Mouse (Mus musculus) limb, embryonic 10.5 days (tissue): Measurements from ENCODE around the gene Tmeff1. TPM values are rescaled to one million over a fixed set of nuclear protein-coding genes. Genes with fewer than 3 reads are reported as not detected.

ENCODE experiments used
- DNase-seq: peaks from one replicate; pipeline ENCODE4 v3.0.0-alpha.2; 2017; ENCODE audit warnings: low spot score
- H3K27ac ChIP-seq: fragments of 300-500 bp; sonication (generic); 2 replicates; pipeline ENCODE4 v1.5.1; 2016; ENCODE audit warnings: mild to moderate bottlenecking
- H3K27me3 ChIP-seq: fragments of 300-500 bp; sonication (generic); 2 replicates; pipeline ENCODE4 v1.6.1; 2016; ENCODE audit warnings: low read depth, mild to moderate bottlenecking; ENCODE audit not compliant: poor library complexity, severe bottlenecking
- H3K36me3 ChIP-seq: fragments of 300-500 bp; sonication (generic); 2 replicates; pipeline ENCODE4 v1.6.1; 2016; ENCODE audit warnings: mild to moderate bottlenecking, moderate library complexity
- H3K4me1 ChIP-seq: fragments of 300-500 bp; sonication (generic); 2 replicates; pipeline ENCODE4 v1.6.1; 2016
- H3K4me3 ChIP-seq: fragments of 300-500 bp; sonication (generic); 2 replicates; pipeline ENCODE4 v1.5.1; 2016; ENCODE audit warnings: mild to moderate bottlenecking, moderate library complexity
- H3K9me3 ChIP-seq: fragments of 300-500 bp; sonication (generic); replicated peaks from 2 replicates; pipeline ENCODE4 v1.6.1; 2016; ENCODE audit warnings: mild to moderate bottlenecking
- WGBS: fragments of 180-500 bp; shearing (Covaris S2); methylation state at CpG from one replicate; pipeline ENCODE4 v1.1.7; 2016; 5-methylcytosine and 5-hydroxymethylcytosine counted together
- polyA plus RNA-seq: library from polyadenylated mRNA; unstranded; fragments of >200 nt; fragmentation: Nextera tagmentation; extraction: Ambion mirVana; gene quantifications from 2 replicates; pipeline ENCODE4 v1.2.1, GENCODE M21; 2016

The Tmeff1 gene
- polyA plus RNA-seq, 1 experiment from 2014 or later = 109 TPM

GRCm38 (mm10) chr4:48605650-48606049 lies 20.7 kb downstream of the Tmeff1 start:
- Histone ChIP-seq H3K27ac (no peak overlapping the region), H3K4me1 (no peaks in the 10 kb centered on the region), H3K27me3 (no peaks in the 10 kb centered on the region), H3K36me3 (peaks cover 61% of the 10 kb centered on the region), H3K9me3 (no peaks in the 10 kb centered on the region), H3K4me3 (no peak overlapping the region)
- 87% methylated on average over 3 of the region's 3 CpGs for WGBS
- no peak for DNase-seq

- Histone ChIP-seq H3K9me3 (no peaks in the 10 kb centered on the region), H3K36me3 (peaks cover 84% of the 10 kb centered on the region), H3K4me1 (no peaks in the 10 kb centered on the region), H3K27ac (no peak overlapping the region), H3K27me3 (no peaks in the 10 kb centered on the region), H3K4me3 (no peak overlapping the region)
- WGBS = 96% methylated on average over 9 of the region's 9 CpGs
- DNase-seq = no peak
Observed at GRCm38 (mm10) chr4:48609485-48609884, 24.5 kb downstream of the Tmeff1 start.

GRCm38 (mm10) chr4:48610251-48610650 lies 25.3 kb downstream of the Tmeff1 start:
- WGBS = 95% methylated on average over 6 of the region's 6 CpGs
- H3K36me3 ChIP-seq = peaks cover 82% of the 10 kb centered on the region

GRCm38 (mm10) chr4:48615483-48615882 lies 30.5 kb downstream of the Tmeff1 start:
- no peak for DNase-seq
- no peak overlapping the region for H3K4me3 ChIP-seq

More at GRCm38 (mm10) chr4:48610251-48610650, 25.3 kb downstream of the Tmeff1 start:
- Histone ChIP-seq H3K4me1 (no peaks in the 10 kb centered on the region), H3K27me3 (no peaks in the 10 kb centered on the region), H3K4me3 (no peak overlapping the region), H3K27ac (no peak overlapping the region), H3K9me3 (no peaks in the 10 kb centered on the region)
- no peak for DNase-seq

GRCm38 (mm10) chr4:48617201-48617600 lies 32.2 kb downstream of the Tmeff1 start:
- no peaks in the 10 kb centered on the region for H3K4me1 ChIP-seq
- H3K27me3 ChIP-seq = no peaks in the 10 kb centered on the region
- H3K27ac ChIP-seq = no peak overlapping the region
- no peak overlapping the region for H3K4me3 ChIP-seq
- H3K9me3 ChIP-seq = no peaks in the 10 kb centered on the region
- WGBS = 97% methylated on average over 15 of the region's 15 CpGs
- no peak for DNase-seq
- peaks cover 84% of the 10 kb centered on the region for H3K36me3 ChIP-seq

More at GRCm38 (mm10) chr4:48615483-48615882, 30.5 kb downstream of the Tmeff1 start:
- peaks cover 86% of the 10 kb centered on the region for H3K36me3 ChIP-seq
- H3K27ac ChIP-seq = no peak overlapping the region
- no peaks in the 10 kb centered on the region for H3K9me3 ChIP-seq
- H3K4me1 ChIP-seq = no peaks in the 10 kb centered on the region
- no peaks in the 10 kb centered on the region for H3K27me3 ChIP-seq
- WGBS = 94% methylated on average over 4 of the region's 4 CpGs

GRCm38 (mm10) chr4:48620121-48620520 lies 35.1 kb downstream of the Tmeff1 start:
- DNase-seq = no peak
- no peaks in the 10 kb centered on the region for H3K27me3 ChIP-seq
- H3K4me3 ChIP-seq = no peak overlapping the region
- H3K36me3 ChIP-seq = peaks cover 95% of the 10 kb centered on the region
- no peaks in the 10 kb centered on the region for H3K4me1 ChIP-seq
- H3K27ac ChIP-seq = no peak overlapping the region
- 90% methylated on average over 6 of the region's 6 CpGs for WGBS
- no peaks in the 10 kb centered on the region for H3K9me3 ChIP-seq

- Histone ChIP-seq H3K4me3 (no peak overlapping the region), H3K9me3 (no peaks in the 10 kb centered on the region), H3K36me3 (peaks cover 97% of the 10 kb centered on the region), H3K27me3 (no peaks in the 10 kb centered on the region), H3K27ac (no peak overlapping the region), H3K4me1 (no peaks in the 10 kb centered on the region)
- WGBS = 95% methylated on average over 6 of the region's 6 CpGs
- no peak for DNase-seq
Observed at GRCm38 (mm10) chr4:48622246-48622645, 37.3 kb downstream of the Tmeff1 start.

GRCm38 (mm10) chr4:48622946-48623345 lies 38.0 kb downstream of the Tmeff1 start:
- Histone ChIP-seq H3K4me1 (no peaks in the 10 kb centered on the region), H3K27me3 (no peaks in the 10 kb centered on the region), H3K9me3 (no peaks in the 10 kb centered on the region), H3K27ac (no peak overlapping the region), H3K36me3 (peaks cover 97% of the 10 kb centered on the region), H3K4me3 (no peak overlapping the region)
- 98% methylated on average over 7 of the region's 7 CpGs for WGBS
- no peak for DNase-seq

GRCm38 (mm10) chr4:48624961-48625360 lies 40.0 kb downstream of the Tmeff1 start:
- no peaks in the 10 kb centered on the region for H3K4me1 ChIP-seq
- no peak for DNase-seq
- no peak overlapping the region for H3K4me3 ChIP-seq
- no peak overlapping the region for H3K27ac ChIP-seq
- H3K36me3 ChIP-seq = peaks cover 99% of the 10 kb centered on the region
- H3K27me3 ChIP-seq = no peaks in the 10 kb centered on the region
- H3K9me3 ChIP-seq = no peaks in the 10 kb centered on the region
- 88% methylated on average over 6 of the region's 6 CpGs for WGBS

- Histone ChIP-seq H3K4me1 (no peaks in the 10 kb centered on the region; the same call in 1 of the 2 replicates), H3K27ac (no peak overlapping the region), H3K9me3 (no peaks in the 10 kb centered on the region), H3K27me3 (no peaks in the 10 kb centered on the region), H3K4me3 (no peak overlapping the region), H3K36me3 (peaks cover 97% of the 10 kb centered on the region)
- 95% methylated on average over 9 of the region's 9 CpGs for WGBS
- no peak for DNase-seq
Observed at GRCm38 (mm10) chr4:48625836-48626235, 40.9 kb downstream of the Tmeff1 start.

- 96% methylated on average over 13 of the region's 13 CpGs for WGBS
- Histone ChIP-seq H3K9me3 (no peaks in the 10 kb centered on the region), H3K4me3 (no peak overlapping the region), H3K36me3 (peaks cover 85% of the 10 kb centered on the region), H3K27ac (no peak overlapping the region), H3K27me3 (no peaks in the 10 kb centered on the region), H3K4me1 (peaks cover 12% of the 10 kb centered on the region; the same call in 1 of the 2 replicates)
- DNase-seq = no peak
Observed at GRCm38 (mm10) chr4:48629445-48629844, 44.5 kb downstream of the Tmeff1 start.

- H3K4me3 ChIP-seq = no peak overlapping the region
- peaks cover 12% of the 10 kb centered on the region; the same call in 1 of the 2 replicates for H3K4me1 ChIP-seq
- H3K27ac ChIP-seq = no peak overlapping the region
- WGBS = 66% methylated on average over 6 of the region's 6 CpGs
- H3K36me3 ChIP-seq = peaks cover 83% of the 10 kb centered on the region
- DNase-seq = peak; percentile 39
- no peaks in the 10 kb centered on the region for H3K9me3 ChIP-seq
- H3K27me3 ChIP-seq = no peaks in the 10 kb centered on the region
Observed at GRCm38 (mm10) chr4:48633529-48633928, 48.6 kb downstream of the Tmeff1 start.

- no peak overlapping the region for H3K27ac ChIP-seq
- DNase-seq = peak; percentile 55
- H3K36me3 ChIP-seq = peaks cover 83% of the 10 kb centered on the region
- WGBS = 85% methylated on average over 2 of the region's 2 CpGs
- H3K4me1 ChIP-seq = peaks cover 12% of the 10 kb centered on the region; the same call in 1 of the 2 replicates
- no peak overlapping the region for H3K4me3 ChIP-seq
- H3K9me3 ChIP-seq = no peaks in the 10 kb centered on the region
- H3K27me3 ChIP-seq = no peaks in the 10 kb centered on the region
Observed at GRCm38 (mm10) chr4:48634058-48634457, 49.1 kb downstream of the Tmeff1 start.

GRCm38 (mm10) chr4:48636831-48637230 lies 51.9 kb downstream of the Tmeff1 start:
- no peak overlapping the region for H3K27ac ChIP-seq
- DNase-seq = no peak
- peaks cover 12% of the 10 kb centered on the region; the same call in 1 of the 2 replicates for H3K4me1 ChIP-seq
- no peaks in the 10 kb centered on the region for H3K27me3 ChIP-seq
- H3K36me3 ChIP-seq = peaks cover 90% of the 10 kb centered on the region
- H3K4me3 ChIP-seq = no peak overlapping the region
- WGBS = 96% methylated on average over 13 of the region's 13 CpGs
- no peaks in the 10 kb centered on the region for H3K9me3 ChIP-seq
